Mouse (Mus musculus) liver, adult 2 months (tissue): ENCODE data around the gene Ttll8.

Source experiments
- CTCF ChIP-seq: fragments of 200-500 bp; IDR thresholded peaks from 2 replicates; pipeline ENCODE4 v1.5.1; 2011; ENCODE audit warnings: low read depth, low read length, control low read depth
- POLR2A ChIP-seq: fragments of 200-500 bp; IDR thresholded peaks from 2 replicates; pipeline ENCODE4 v1.6.1; 2011; ENCODE audit warnings: low read length, control low read depth; ENCODE audit not compliant: insufficient read depth; ENCODE audit errors: extremely low read depth

- TF ChIP-seq POLR2A (no peak), CTCF (no peak)
These were observed 65.2 kb downstream of the Ttll8 start for GRCm38 (mm10) chr15:88889032-88889431.
